Mouse (Mus musculus) midbrain, embryonic 11.5 days (tissue): ENCODE data around the gene 4930480E11Rik. TPM values are rescaled to one million over a fixed set of nuclear protein-coding genes. Genes with fewer than 3 reads are reported as not detected.
"Not testable (repeated sequence)": the region's sequence is repeated elsewhere in the genome, so short reads cannot be mapped to it uniquely, and the experiment has no call there.

ENCODE experiments used
- ATAC-seq: fragments of 200-750 bp; cut with Nextera tagmentation; 2 replicates; pipeline ENCODE4 v1.8.0; 2017; ENCODE audit warnings: moderate TSS enrichment, moderate library complexity; ENCODE audit not compliant: low FRiP score
- DNase-seq: peaks from one replicate; pipeline ENCODE4 v3.0.0; 2015; ENCODE audit warnings: low spot score; ENCODE audit errors: missing footprints
- H3K27ac ChIP-seq: fragments of 300-500 bp; sonication (generic); 2 replicates; pipeline ENCODE4 v1.5.1; 2014; ENCODE audit warnings: low read depth, low read length
- H3K27me3 ChIP-seq: fragments of 300-500 bp; sonication (generic); 2 replicates; pipeline ENCODE4 v1.6.1; 2014; ENCODE audit warnings: mild to moderate bottlenecking, low read length, moderate library complexity, mixed read lengths; ENCODE audit not compliant: control insufficient read depth, insufficient read depth
- H3K36me3 ChIP-seq: fragments of 300-500 bp; sonication (generic); 2 replicates; pipeline ENCODE4 v1.6.1; 2014; ENCODE audit warnings: mild to moderate bottlenecking, low read length, moderate library complexity, mixed read lengths; ENCODE audit not compliant: control insufficient read depth, insufficient read depth
- H3K4me1 ChIP-seq: fragments of 300-500 bp; sonication (generic); 2 replicates; pipeline ENCODE4 v1.6.1; 2014; ENCODE audit warnings: low read length; ENCODE audit not compliant: control insufficient read depth, insufficient read depth
- H3K4me2 ChIP-seq: fragments of 300-500 bp; sonication (generic); 2 replicates; pipeline ENCODE4 v1.6.1; 2014; ENCODE audit warnings: mild to moderate bottlenecking, moderate library complexity
- H3K4me3 ChIP-seq: fragments of 300-500 bp; sonication (generic); 2 replicates; pipeline ENCODE4 v1.5.1; 2014; ENCODE audit warnings: low read depth, low read length
- H3K9ac ChIP-seq: fragments of 300-500 bp; sonication (generic); 2 replicates; pipeline ENCODE4 v1.6.1; 2014; ENCODE audit warnings: low read length
- H3K9me3 ChIP-seq: fragments of 300-500 bp; sonication (generic); 2 replicates; pipeline ENCODE4 v1.6.1; 2016; ENCODE audit warnings: low read length; ENCODE audit not compliant: control insufficient read depth
- WGBS: fragments of 180-500 bp; shearing (Covaris S2); extraction: QIAGEN DNeasy Blood & Tissue Kit; methylation state at CpG from one replicate; pipeline ENCODE4 v1.1.7; 2014; 5-methylcytosine and 5-hydroxymethylcytosine counted together
- polyA plus RNA-seq: library from polyadenylated mRNA; unstranded; fragments of >200 nt; fragmentation: Nextera tagmentation; extraction: Ambion mirVana; gene quantifications from 2 replicates; pipeline ENCODE4 v1.2.1, GENCODE M21; 2014

The 4930480E11Rik gene
- polyA plus RNA-seq = not detected in 2 replicates

DNA sequence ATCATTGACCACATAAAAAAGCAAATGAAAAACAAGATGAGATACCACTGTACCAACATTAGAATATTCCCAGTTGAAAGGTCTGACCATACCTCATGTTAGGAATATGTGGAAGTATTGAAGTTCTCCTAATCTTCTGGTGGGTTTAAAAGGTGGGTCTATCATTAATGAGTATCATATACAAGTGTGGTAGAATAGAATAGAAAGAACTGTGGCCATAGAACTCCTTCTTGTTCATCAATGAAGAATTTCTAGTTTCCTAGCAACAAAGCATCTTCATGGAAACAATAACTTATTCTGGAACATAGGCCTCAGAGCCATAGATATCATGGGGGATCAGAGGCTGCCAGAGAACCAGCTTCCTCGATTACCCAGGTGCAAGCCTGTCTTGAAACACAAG is at the start of gene 4930480E11Rik:
Gene 4930480E11Rik (plus strand): TSS at position 301 of the 400 bp plus-strand sequence.
- H3K9me3 ChIP-seq = no peaks in the 10 kb centered on the region
- 59% methylated on average over 1 of the region's 1 CpGs for WGBS
- H3K4me1 ChIP-seq = no peaks in the 10 kb centered on the region
- H3K4me3 ChIP-seq = no peak within 1 kb of the TSS
- no peak within 1 kb of the TSS for H3K4me2 ChIP-seq
- DNase-seq (no peak), ATAC-seq (no peak)
- no peak within 1 kb of the TSS for H3K27ac ChIP-seq
- no peaks in the 10 kb centered on the region for H3K27me3 ChIP-seq
- no peak within 1 kb of the TSS for H3K9ac ChIP-seq
- H3K36me3 ChIP-seq = no peaks in the 10 kb centered on the region

- H3K27ac ChIP-seq, H3K9me3 ChIP-seq, H3K27me3 ChIP-seq, H3K4me1 ChIP-seq, H3K4me3 ChIP-seq, H3K9ac ChIP-seq, ATAC-seq, H3K4me2 ChIP-seq, H3K36me3 ChIP-seq, DNase-seq: not testable (repeated sequence)
- WGBS = 77% methylated on average over 2 of the region's 2 CpGs
These were observed 33.9 kb downstream of the 4930480E11Rik start for GRCm38 (mm10) chrX:78403346-78403745.

Other genes with a start within 250 kb of the 4930480E11Rik start
- not detected in 2 replicates for gene Gm5938, start 244.2 kb upstream of the 4930480E11Rik start, polyA plus RNA-seq
- not detected in 2 replicates for gene Obp1b, start 182.9 kb upstream of the 4930480E11Rik start, polyA plus RNA-seq
- gene Gm14743, start 123.7 kb upstream of the 4930480E11Rik start, polyA plus RNA-seq = not detected in 2 replicates
- 7.3 and 7.4 TPM in 2 replicates for gene Prrg1, start 214.3 kb downstream of the 4930480E11Rik start, polyA plus RNA-seq